Comparison of ENCODE assay signal across 9 mouse cellular contexts in genomic region chr8:92854673-92855072, GRCm38 (mm10). TPM values are rescaled to one million over a fixed set of nuclear protein-coding genes. Genes with fewer than 3 reads are reported as not detected.
DNase-seq lines count a peak whose midpoint lies in the region; ATAC-seq lines count a peak whose summit lies in the region.
"Had no signal": no experiment of that assay in that cellular context is flagged by ENCODE, and none has a peak within 500 bp of the region (broad histone marks: within the 10 kb centered on the region; RNA-seq: fewer than 3 reads in every experiment).

No protein-coding gene starts in this region.

- peak overlapping the region; percentile 79; the same call in 1 of the 2 replicates for H3K4me3 ChIP-seq in heart, embryonic 10.5 days
- H3K4me3 ChIP-seq in liver, embryonic 16.5 days (ENCODE audit: low read depth, low read length) = no peak overlapping the region

- H3K27ac ChIP-seq in heart, embryonic 10.5 days = no peak overlapping the region
- no peak overlapping the region; the same call in 1 of the 2 replicates for H3K27ac ChIP-seq in liver, embryonic 16.5 days (ENCODE audit: low read length)

- 77% methylated on average over 3 of the region's 3 CpGs for WGBS in heart, embryonic 10.5 days
- 52% methylated on average over 3 of the region's 3 CpGs for WGBS in liver, embryonic 16.5 days (ENCODE audit: insufficient replicate concordance)

- H3K9ac ChIP-seq in liver, embryonic 16.5 days (ENCODE audit: low read depth, low read length) = no peak overlapping the region

- peak; percentile 52 for DNase-seq in heart, embryonic 10.5 days (ENCODE audit: low spot score)
- DNase-seq in heart, postnatal 4 days = no peak
- peak; percentile 13 to 25 for DNase-seq in spleen, postnatal 36 days (ENCODE audit: low spot score in 2 of 2)
- DNase-seq in spleen, postnatal 14 days (ENCODE audit: low spot score in 2 of 2) = no peak
- DNase-seq in retina, embryonic 14.5 days (ENCODE audit: low spot score) = no peak
- no peak for DNase-seq in thymus, postnatal 36 days
- DNase-seq in urinary bladder, postnatal 36 days (ENCODE audit: low spot score in 2 of 2) = no peak

- H3K36me3 ChIP-seq in heart, embryonic 10.5 days = no peaks in the 10 kb centered on the region
- H3K36me3 ChIP-seq in liver, embryonic 16.5 days (ENCODE audit: control insufficient read depth, insufficient read depth) = no peaks in the 10 kb centered on the region

- ATAC-seq in liver, embryonic 16.5 days (ENCODE audit: low read depth) = 0 out of 2 replicates have a peak, but pooled peaks have one; percentile 21

- peak overlapping the region; percentile 56 for H3K4me2 ChIP-seq in liver, embryonic 16.5 days (ENCODE audit: low read depth, low read length)

- no peaks in the 10 kb centered on the region for H3K9me3 ChIP-seq in heart, embryonic 10.5 days
- H3K9me3 ChIP-seq in liver, embryonic 16.5 days (replicated peaks; ENCODE audit: control insufficient read depth, low read length) = no peaks in the 10 kb centered on the region

- peaks cover 24% of the 10 kb centered on the region; the same call in 1 of the 2 replicates for H3K27me3 ChIP-seq in heart, embryonic 10.5 days (ENCODE audit: insufficient read depth, poor library complexity, severe bottlenecking)
- peaks cover 15% of the 10 kb centered on the region for H3K27me3 ChIP-seq in liver, embryonic 16.5 days (ENCODE audit: control insufficient read depth, insufficient read depth, low read depth, low read length)

- H3K4me1 ChIP-seq in heart, embryonic 10.5 days = peaks cover 10% of the 10 kb centered on the region
- no peaks in the 10 kb centered on the region; the same call in 1 of the 2 replicates for H3K4me1 ChIP-seq in liver, embryonic 16.5 days (ENCODE audit: control insufficient read depth, low read depth, low read length)

RNA-seq across cellular contexts. Expression of gene Lpcat2, which starts 0.5 kb away (rescaled TPM):
- 1.4 and 2.8 TPM in 2 replicates for polyA plus RNA-seq in heart, embryonic 10.5 days (2016; fragmentation: Nextera tagmentation; extraction: Ambion mirVana)
- total RNA-seq in heart, postnatal 4 days (2021) = 1 to 10 TPM; 1.9 to 2.8 TPM
- polyA plus RNA-seq in liver, embryonic 16.5 days (2015; fragmentation: Nextera tagmentation; extraction: Ambion mirVana) = 5.0 TPM in 2 replicates

RNA-seq across cellular contexts. Expression of gene Mmp2, which starts 27.6 kb away (rescaled TPM):
- 72.3 and 96.5 TPM in 2 replicates for polyA plus RNA-seq in heart, embryonic 10.5 days (2016; fragmentation: Nextera tagmentation; extraction: Ambion mirVana)
- 100 to 1,000 TPM; 140 to 153 TPM for total RNA-seq in heart, postnatal 4 days (2021)
- polyA plus RNA-seq in liver, embryonic 16.5 days (2015; fragmentation: Nextera tagmentation; extraction: Ambion mirVana) = 8.7 and 10.1 TPM in 2 replicates

RNA-seq across cellular contexts. Expression of gene Capns2, which starts 46.5 kb away (rescaled TPM):
- polyA plus RNA-seq in heart, embryonic 10.5 days (2016; fragmentation: Nextera tagmentation; extraction: Ambion mirVana) = 0.26 TPM in 1 of 2 replicates, not detected in the other
- under 1 TPM; 0.26 to 0.45 TPM for total RNA-seq in heart, postnatal 4 days (2021)
- polyA plus RNA-seq in liver, embryonic 16.5 days (2015; fragmentation: Nextera tagmentation; extraction: Ambion mirVana) = not detected in 2 replicates
- total RNA-seq: adrenal gland, postnatal 25 days had no signal

Comparison
In these comparisons a context has a peak if more than half of its experiments do, and no peak if none do; other contexts are left out.
1. DNase-seq: peak in heart, embryonic 10.5 days (single experiment) and spleen, postnatal 36 days (2 of 2); none in heart, postnatal 4 days (single experiment), spleen, postnatal 14 days (0 of 2), retina, embryonic 14.5 days (single experiment), thymus, postnatal 36 days (0 of 2) and urinary bladder, postnatal 36 days (0 of 2).